Mouse (Mus musculus) T-cell, adult 2 months (primary cell): ENCODE measurements at regions not wholly inside any gene's neighbourhood (a gene's known extent, or its start where the extent isn't known, plus 50 kb on each side); places are given as distances from the start of the nearest gene placed in this dataset.

ENCODE experiments used
- DNase-seq: peaks from one replicate; pipeline ENCODE4 v3.0.0; 2022; ENCODE audit warnings: low spot score

- no peak for DNase-seq
These were observed 51.3 kb upstream of the Tank start for GRCm38 (mm10) chr2:61527127-61527526.

GRCm38 (mm10) chr2:61524060-61524734, 54.2 kb upstream of the Tank start:
- no peak for DNase-seq

GRCm38 (mm10) chr2:61514445-61515123, 63.8 kb upstream of the Tank start:
- DNase-seq, result no peak

- DNase-seq, result peak; percentile 85
These were observed 64.5 kb upstream of the Tank start for GRCm38 (mm10) chr2:61513787-61514444.

GRCm38 (mm10) chr2:61503594-61503993, 74.8 kb upstream of the Tank start:
- peak; percentile 34 for DNase-seq

- no peak for DNase-seq
These were observed 76.5 kb upstream of the Tank start for GRCm38 (mm10) chr2:61501922-61502321.

GRCm38 (mm10) chr2:61499266-61499665, 79.1 kb upstream of the Tank start:
- DNase-seq, result no peak

- DNase-seq, result no peak
These were observed 80.5 kb upstream of the Tank start for GRCm38 (mm10) chr2:61497930-61498329.

- DNase-seq, result no peak
These were observed 81.4 kb upstream of the Tank start for GRCm38 (mm10) chr2:61496968-61497367.

GRCm38 (mm10) chr2:61493918-61494712, 84.3 kb upstream of the Tank start:
- DNase-seq, result peak; percentile 70

- DNase-seq, result peak; percentile 71
These were observed 86.2 kb upstream of the Tank start for GRCm38 (mm10) chr2:61492043-61492743.

GRCm38 (mm10) chr2:61490436-61491109, 87.8 kb upstream of the Tank start:
- DNase-seq, result peak; percentile 29

- no peak for DNase-seq
These were observed 88.6 kb upstream of the Tank start for GRCm38 (mm10) chr2:61489762-61490161.

- DNase-seq, result peak; percentile 21
These were observed 94.6 kb upstream of the Tank start for GRCm38 (mm10) chr2:61483820-61484219.

GRCm38 (mm10) chr2:61476648-61477047, 101.7 kb upstream of the Tank start:
- no peak for DNase-seq

- peak; percentile 23 for DNase-seq
These were observed 103.8 kb upstream of the Tank start for GRCm38 (mm10) chr2:61474626-61475025.

- no peak for DNase-seq
These were observed 107.9 kb upstream of the Tank start for GRCm38 (mm10) chr2:61470521-61470920.

GRCm38 (mm10) chr2:61470064-61470463, 108.3 kb upstream of the Tank start:
- no peak for DNase-seq

GRCm38 (mm10) chr2:61455902-61456301, 122.5 kb upstream of the Tank start:
- peak; percentile 40 for DNase-seq

GRCm38 (mm10) chr2:61454729-61455128, 123.7 kb upstream of the Tank start:
- DNase-seq, result no peak

- DNase-seq, result peak; percentile 66
These were observed 124.1 kb upstream of the Tank start for GRCm38 (mm10) chr2:61454311-61454728.
